Mouse (Mus musculus) liver, postnatal 0 days (tissue): ENCODE measurements around the gene Baz1a.

Source experiments
- CTCF ChIP-seq: sonication (generic); IDR thresholded peaks from 2 replicates; pipeline ENCODE4 v1.5.1; 2016; ENCODE audit warnings: antibody characterized with exemption, low read depth
- EP300 ChIP-seq: IDR thresholded peaks from 2 replicates; pipeline ENCODE4 v1.6.1; 2016; ENCODE audit warnings: antibody characterized with exemption, low read depth, mild to moderate bottlenecking

DNA sequence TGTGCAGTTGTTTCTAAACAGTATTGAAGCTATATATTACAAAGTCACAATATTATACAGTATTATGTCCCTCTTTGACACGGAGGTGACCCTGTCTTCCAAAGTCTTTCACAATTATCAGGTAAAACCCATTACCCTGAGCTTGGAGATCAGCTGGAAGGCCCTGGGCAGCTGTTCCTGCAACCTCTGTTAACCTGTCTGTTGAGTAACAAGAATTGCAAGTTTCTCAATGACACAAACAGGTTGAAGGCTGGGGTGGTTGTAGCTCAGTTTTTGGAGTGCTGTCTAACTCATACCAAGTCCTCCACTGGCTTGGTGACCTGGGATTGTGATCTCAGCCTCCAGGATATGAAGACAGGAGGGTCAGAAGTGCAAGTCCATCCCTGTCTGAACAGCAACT lies 1.1 kb downstream of the Baz1a start:
- TF ChIP-seq EP300: no peak
- no peak for TF ChIP-seq CTCF
